Mouse (Mus musculus): Measurements from ENCODE around the gene Acadm. TPM values are rescaled to one million over a fixed set of nuclear protein-coding genes. Genes with fewer than 3 reads are reported as not detected.

Gene Acadm
- polyA plus RNA-seq, 1 experiment from 2014 or later: 84.6 TPM

GRCm38 (mm10) chr3:153969451-153969850, 25.0 kb upstream of the Acadm start:
- H3K4me3 ChIP-seq (ENCODE audit: low read depth, low read length): no peak overlapping the region
- H3K27ac ChIP-seq (ENCODE audit: low read depth): no peak overlapping the region
- no peaks in the 10 kb centered on the region for H3K36me3 ChIP-seq (ENCODE audit: control insufficient read depth, insufficient read depth, low read length)
- H3K9ac ChIP-seq (ENCODE audit: low read length): no peak overlapping the region
- peaks cover 21% of the 10 kb centered on the region for H3K27me3 ChIP-seq (replicated peaks; ENCODE audit: control insufficient read depth, insufficient read depth, low read length)
- DNase-seq (ENCODE audit: low spot score): no peak
- H3K9me3 ChIP-seq (ENCODE audit: control insufficient read depth, low read length): no peaks in the 10 kb centered on the region
- H3K4me2 ChIP-seq (ENCODE audit: low read length): no peak overlapping the region
- peaks cover 6% of the 10 kb centered on the region for H3K4me1 ChIP-seq (replicated peaks; ENCODE audit: control insufficient read depth, insufficient read depth, low read length)
- no peak for ATAC-seq (replicated peaks; ENCODE audit: low FRiP score, low TSS enrichment, low read depth)
- WGBS: 91% methylated on average over 4 of the region's 4 CpGs

GRCm38 (mm10) chr3:153968549-153968948, 24.1 kb upstream of the Acadm start:
- Histone ChIP-seq H3K4me2 (ENCODE audit: low read length) (no peak overlapping the region), H3K27me3 (replicated peaks; ENCODE audit: control insufficient read depth, insufficient read depth, low read length) (peaks cover 13% of the 10 kb centered on the region), H3K27ac (ENCODE audit: low read depth) (no peak overlapping the region), H3K36me3 (ENCODE audit: control insufficient read depth, insufficient read depth, low read length) (no peaks in the 10 kb centered on the region), H3K4me3 (ENCODE audit: low read depth, low read length) (no peak overlapping the region), H3K9ac (ENCODE audit: low read length) (no peak overlapping the region), H3K4me1 (replicated peaks; ENCODE audit: control insufficient read depth, insufficient read depth, low read length) (peaks cover under 1% of the 10 kb centered on the region; the same call in 1 of the 2 replicates), H3K9me3 (ENCODE audit: control insufficient read depth, low read length) (no peaks in the 10 kb centered on the region)
- DNase-seq (ENCODE audit: low spot score): no peak
- ATAC-seq (replicated peaks; ENCODE audit: low FRiP score, low TSS enrichment, low read depth): no peak
- WGBS: 47% methylated on average over 4 of the region's 4 CpGs

- WGBS: 55% methylated on average over 5 of the region's 5 CpGs
- Histone ChIP-seq H3K27ac (ENCODE audit: low read depth) (no peak overlapping the region), H3K4me2 (ENCODE audit: low read length) (no peak overlapping the region), H3K27me3 (replicated peaks; ENCODE audit: control insufficient read depth, insufficient read depth, low read length) (peaks cover 2% of the 10 kb centered on the region), H3K36me3 (ENCODE audit: control insufficient read depth, insufficient read depth, low read length) (no peaks in the 10 kb centered on the region), H3K4me1 (replicated peaks; ENCODE audit: control insufficient read depth, insufficient read depth, low read length) (no peaks in the 10 kb centered on the region), H3K4me3 (ENCODE audit: low read depth, low read length) (no peak overlapping the region), H3K9ac (ENCODE audit: low read length) (no peak overlapping the region), H3K9me3 (ENCODE audit: control insufficient read depth, low read length) (no peaks in the 10 kb centered on the region)
- no peak for DNase-seq (ENCODE audit: low spot score)
- no peak for ATAC-seq (replicated peaks; ENCODE audit: low FRiP score, low TSS enrichment, low read depth)
Observed at GRCm38 (mm10) chr3:153967447-153967846, 23.0 kb upstream of the Acadm start.

GRCm38 (mm10) chr3:153961632-153962389, 17.4 kb upstream of the Acadm start:
- no peaks in the 10 kb centered on the region for H3K4me1 ChIP-seq (replicated peaks; ENCODE audit: control insufficient read depth, insufficient read depth, low read length)
- ATAC-seq (replicated peaks; ENCODE audit: low FRiP score, low TSS enrichment, low read depth) (no peak), DNase-seq (ENCODE audit: low spot score) (no peak)
- 71% methylated on average over 6 of the region's 6 CpGs for WGBS
- no peak overlapping the region for H3K27ac ChIP-seq (ENCODE audit: low read depth)
- H3K27me3 ChIP-seq (replicated peaks; ENCODE audit: control insufficient read depth, insufficient read depth, low read length): no peaks in the 10 kb centered on the region
- H3K36me3 ChIP-seq (ENCODE audit: control insufficient read depth, insufficient read depth, low read length): no peaks in the 10 kb centered on the region
- H3K4me2 ChIP-seq (ENCODE audit: low read length): no peak overlapping the region
- no peaks in the 10 kb centered on the region for H3K9me3 ChIP-seq (ENCODE audit: control insufficient read depth, low read length)
- H3K9ac ChIP-seq (ENCODE audit: low read length): no peak overlapping the region
- no peak overlapping the region for H3K4me3 ChIP-seq (ENCODE audit: low read depth, low read length)

- WGBS: 74% methylated on average over 2 of the region's 2 CpGs
- no peak for ATAC-seq (replicated peaks; ENCODE audit: low FRiP score, low TSS enrichment, low read depth)
Observed at GRCm38 (mm10) chr3:153960884-153961283, 16.5 kb upstream of the Acadm start.

GRCm38 (mm10) chr3:153959731-153960207, 15.3 kb upstream of the Acadm start:
- Histone ChIP-seq H3K4me2 (ENCODE audit: low read length) (no peak overlapping the region), H3K4me3 (ENCODE audit: low read depth, low read length) (no peak overlapping the region), H3K27me3 (replicated peaks; ENCODE audit: control insufficient read depth, insufficient read depth, low read length) (no peaks in the 10 kb centered on the region), H3K9ac (ENCODE audit: low read length) (no peak overlapping the region), H3K4me1 (replicated peaks; ENCODE audit: control insufficient read depth, insufficient read depth, low read length) (no peaks in the 10 kb centered on the region), H3K27ac (ENCODE audit: low read depth) (no peak overlapping the region), H3K36me3 (ENCODE audit: control insufficient read depth, insufficient read depth, low read length) (no peaks in the 10 kb centered on the region), H3K9me3 (ENCODE audit: control insufficient read depth, low read length) (no peaks in the 10 kb centered on the region)
- ATAC-seq (replicated peaks; ENCODE audit: low FRiP score, low TSS enrichment, low read depth) (peak; percentile 64), DNase-seq (ENCODE audit: low spot score) (no peak)
- 69% methylated on average over 9 of the region's 9 CpGs for WGBS

More at GRCm38 (mm10) chr3:153960884-153961283, 16.5 kb upstream of the Acadm start:
- Histone ChIP-seq H3K4me3 (ENCODE audit: low read depth, low read length) (no peak overlapping the region), H3K27me3 (replicated peaks; ENCODE audit: control insufficient read depth, insufficient read depth, low read length) (no peaks in the 10 kb centered on the region), H3K36me3 (ENCODE audit: control insufficient read depth, insufficient read depth, low read length) (no peaks in the 10 kb centered on the region), H3K27ac (ENCODE audit: low read depth) (no peak overlapping the region), H3K4me1 (replicated peaks; ENCODE audit: control insufficient read depth, insufficient read depth, low read length) (no peaks in the 10 kb centered on the region), H3K4me2 (ENCODE audit: low read length) (no peak overlapping the region), H3K9ac (ENCODE audit: low read length) (no peak overlapping the region), H3K9me3 (ENCODE audit: control insufficient read depth, low read length) (no peaks in the 10 kb centered on the region)
- no peak for DNase-seq (ENCODE audit: low spot score)

GRCm38 (mm10) chr3:153959035-153959730, 14.8 kb upstream of the Acadm start:
- Histone ChIP-seq H3K9ac (ENCODE audit: low read length) (no peak overlapping the region), H3K27me3 (replicated peaks; ENCODE audit: control insufficient read depth, insufficient read depth, low read length) (no peaks in the 10 kb centered on the region), H3K4me1 (replicated peaks; ENCODE audit: control insufficient read depth, insufficient read depth, low read length) (no peaks in the 10 kb centered on the region), H3K36me3 (ENCODE audit: control insufficient read depth, insufficient read depth, low read length) (no peaks in the 10 kb centered on the region), H3K4me3 (ENCODE audit: low read depth, low read length) (no peak overlapping the region), H3K27ac (ENCODE audit: low read depth) (no peak overlapping the region), H3K4me2 (ENCODE audit: low read length) (no peak overlapping the region), H3K9me3 (ENCODE audit: control insufficient read depth, low read length) (no peaks in the 10 kb centered on the region)
- WGBS: 90% methylated on average over 1 of the region's 1 CpGs
- DNase-seq (ENCODE audit: low spot score) (no peak), ATAC-seq (replicated peaks; ENCODE audit: low FRiP score, low TSS enrichment, low read depth) (peak; percentile 65)

- no peak for ATAC-seq (replicated peaks; ENCODE audit: low FRiP score, low TSS enrichment, low read depth)
Observed at GRCm38 (mm10) chr3:153957916-153958315, 13.5 kb upstream of the Acadm start.

More at GRCm38 (mm10) chr3:153957916-153958315, 13.5 kb upstream of the Acadm start:
- Histone ChIP-seq H3K9me3 (ENCODE audit: control insufficient read depth, low read length) (no peaks in the 10 kb centered on the region), H3K4me1 (replicated peaks; ENCODE audit: control insufficient read depth, insufficient read depth, low read length) (no peaks in the 10 kb centered on the region), H3K4me3 (ENCODE audit: low read depth, low read length) (no peak overlapping the region), H3K9ac (ENCODE audit: low read length) (no peak overlapping the region), H3K27ac (ENCODE audit: low read depth) (no peak overlapping the region), H3K36me3 (ENCODE audit: control insufficient read depth, insufficient read depth, low read length) (no peaks in the 10 kb centered on the region), H3K27me3 (replicated peaks; ENCODE audit: control insufficient read depth, insufficient read depth, low read length) (no peaks in the 10 kb centered on the region), H3K4me2 (ENCODE audit: low read length) (no peak overlapping the region)
- WGBS: 92% methylated on average over 5 of the region's 5 CpGs
- DNase-seq (ENCODE audit: low spot score): no peak

Measured in intestine, embryonic 14.5 days (tissue).